Mouse (Mus musculus) embryo, embryonic 11 days (tissue): ENCODE data around the gene Dnal1.
"Not testable (repeated sequence)": the region's sequence is repeated elsewhere in the genome, so short reads cannot be mapped to it uniquely, and the experiment has no call there.

Source experiments
- DNase-seq: peaks from one replicate; pipeline ENCODE4 v3.0.0-alpha.2; 2015

Gene Dnal1

GRCm38 (mm10) chr12:84114153-84114994, at the start of gene Dnal1:
Gene Dnal1 (plus strand): TSS chr12:84114366.
- peak; percentile 96 for DNase-seq

- no peak for DNase-seq
Measured at GRCm38 (mm10) chr12:84064621-84065020, 49.5 kb upstream of the Dnal1 start.

GRCm38 (mm10) chr12:84067752-84068151, 46.4 kb upstream of the Dnal1 start:
- DNase-seq, result no peak

GRCm38 (mm10) chr12:84068296-84068695, 45.9 kb upstream of the Dnal1 start:
- no peak for DNase-seq

- no peak for DNase-seq
Measured at GRCm38 (mm10) chr12:84068986-84069385, 45.2 kb upstream of the Dnal1 start, which contains the start of gene Acot5. Gene Acot5 (plus strand): TSS chr12:84069325.

- peak; percentile 24 for DNase-seq
Measured at GRCm38 (mm10) chr12:84069582-84069981, 44.6 kb upstream of the Dnal1 start.

- DNase-seq, result no peak
Measured at GRCm38 (mm10) chr12:84071696-84072095, 42.5 kb upstream of the Dnal1 start.

- no peak for DNase-seq
Measured at GRCm38 (mm10) chr12:84077371-84077990, 36.7 kb upstream of the Dnal1 start.

GRCm38 (mm10) chr12:84083842-84084241, 30.3 kb upstream of the Dnal1 start:
- DNase-seq, result no peak

GRCm38 (mm10) chr12:84084581-84084980, 29.6 kb upstream of the Dnal1 start:
- no peak for DNase-seq

- not testable (repeated sequence) for DNase-seq
Measured at GRCm38 (mm10) chr12:84094666-84095065, 19.5 kb upstream of the Dnal1 start.

GRCm38 (mm10) chr12:84099605-84100004, 14.6 kb upstream of the Dnal1 start:
- no peak for DNase-seq

GRCm38 (mm10) chr12:84100071-84100470, 14.1 kb upstream of the Dnal1 start:
- no peak for DNase-seq

- peak; percentile 68 for DNase-seq
Measured at GRCm38 (mm10) chr12:84100604-84101492, 13.3 kb upstream of the Dnal1 start, which contains the start of gene Acot6. Gene Acot6 (plus strand): TSS chr12:84100654.

GRCm38 (mm10) chr12:84101493-84101845, 12.7 kb upstream of the Dnal1 start:
- DNase-seq, result no peak

GRCm38 (mm10) chr12:84107012-84107411, 7.2 kb upstream of the Dnal1 start:
- no peak for DNase-seq

- DNase-seq, result no peak
Measured at GRCm38 (mm10) chr12:84107692-84108091, 6.5 kb upstream of the Dnal1 start.

- no peak for DNase-seq
Measured at GRCm38 (mm10) chr12:84109924-84110323, 4.2 kb upstream of the Dnal1 start.

- no peak for DNase-seq
Measured at GRCm38 (mm10) chr12:84110814-84111213, 3.4 kb upstream of the Dnal1 start.

- DNase-seq, result no peak
Measured at GRCm38 (mm10) chr12:84113676-84114075, 490 bp upstream of the Dnal1 start.

GRCm38 (mm10) chr12:84119584-84119983, 5.4 kb downstream of the Dnal1 start:
- DNase-seq, result no peak

- DNase-seq, result no peak
Measured at GRCm38 (mm10) chr12:84125892-84126291, 11.7 kb downstream of the Dnal1 start.

GRCm38 (mm10) chr12:84126899-84127298, 12.7 kb downstream of the Dnal1 start:
- no peak for DNase-seq
